Mouse (Mus musculus) forebrain, embryonic 13.5 days (tissue): Measurements from ENCODE around the gene Anp32b. TPM values are rescaled to one million over a fixed set of nuclear protein-coding genes. Genes with fewer than 3 reads are reported as not detected.
A peak's percentile ranks its signal among the peaks of the same experiment; 100 is the strongest.

Source experiments
- ATAC-seq: fragments of 200-750 bp; cut with Nextera tagmentation; 2 replicates; pipeline ENCODE4 v1.8.0; 2017
- H3K27ac ChIP-seq: fragments of 300-500 bp; sonication (generic); 2 replicates; pipeline ENCODE4 v1.5.1; 2015; ENCODE audit warnings: inconsistent platforms, mild to moderate bottlenecking, moderate library complexity
- H3K27me3 ChIP-seq: fragments of 300-500 bp; sonication (generic); 2 replicates; pipeline ENCODE4 v1.6.1; 2015; ENCODE audit warnings: mild to moderate bottlenecking, inconsistent platforms
- H3K36me3 ChIP-seq: fragments of 300-500 bp; sonication (generic); 2 replicates; pipeline ENCODE4 v1.6.1; 2015; ENCODE audit warnings: mild to moderate bottlenecking, inconsistent platforms; ENCODE audit not compliant: poor library complexity, severe bottlenecking
- H3K4me1 ChIP-seq: fragments of 300-500 bp; sonication (generic); 2 replicates; pipeline ENCODE4 v1.6.1; 2015; ENCODE audit warnings: inconsistent platforms
- H3K4me2 ChIP-seq: fragments of 300-500 bp; sonication (generic); 2 replicates; pipeline ENCODE4 v1.6.1; 2015; ENCODE audit warnings: inconsistent platforms, mild to moderate bottlenecking, moderate library complexity
- H3K4me3 ChIP-seq: fragments of 300-500 bp; sonication (generic); 2 replicates; pipeline ENCODE4 v1.5.1; 2015; ENCODE audit warnings: mild to moderate bottlenecking, inconsistent platforms
- H3K9ac ChIP-seq: fragments of 300-500 bp; sonication (generic); 2 replicates; pipeline ENCODE4 v1.6.1; 2015; ENCODE audit warnings: mild to moderate bottlenecking, inconsistent platforms
- H3K9me3 ChIP-seq: fragments of 300-500 bp; sonication (generic); replicated peaks from 2 replicates; pipeline ENCODE4 v1.6.1; 2016; ENCODE audit warnings: inconsistent platforms
- WGBS: fragments of 180-500 bp; shearing (Covaris S2); methylation state at CpG from one replicate; pipeline ENCODE4 v1.1.7; 2015; 5-methylcytosine and 5-hydroxymethylcytosine counted together
- polyA plus RNA-seq: library from polyadenylated mRNA; unstranded; fragments of >200 nt; fragmentation: Nextera tagmentation; extraction: Ambion mirVana; gene quantifications from 2 replicates; pipeline ENCODE4 v1.2.1, GENCODE M21; 2015

Anp32b gene
- polyA plus RNA-seq, 1 experiment from 2014 or later, result 214 TPM

- Histone ChIP-seq H3K27me3 (no peaks in the 10 kb centered on the region), H3K9me3 (no peaks in the 10 kb centered on the region), H3K4me3 (no peak overlapping the region), H3K4me1 (peaks cover 14% of the 10 kb centered on the region), H3K9ac (no peak overlapping the region), H3K4me2 (no peak overlapping the region), H3K27ac (no peak overlapping the region), H3K36me3 (peaks cover 40% of the 10 kb centered on the region)
- ATAC-seq, result no peak
- 94% methylated on average over 6 of the region's 6 CpGs for WGBS
These were observed 42.4 kb downstream of the Anp32b start for GRCm38 (mm10) chr4:46493071-46493470.

GRCm38 (mm10) chr4:46495543-46495942, 44.8 kb downstream of the Anp32b start:
- Histone ChIP-seq H3K27me3 (no peaks in the 10 kb centered on the region), H3K4me1 (peaks cover 4% of the 10 kb centered on the region; the same call in 1 of the 2 replicates), H3K27ac (no peak overlapping the region), H3K4me3 (no peak overlapping the region), H3K9ac (no peak overlapping the region), H3K36me3 (peaks cover 54% of the 10 kb centered on the region), H3K9me3 (no peaks in the 10 kb centered on the region), H3K4me2 (no peak overlapping the region)
- WGBS, result 96% methylated on average over 12 of the region's 12 CpGs
- no peak for ATAC-seq

GRCm38 (mm10) chr4:46497286-46497892, 46.7 kb downstream of the Anp32b start:
- H3K4me3 ChIP-seq, result no peak overlapping the region
- H3K9me3 ChIP-seq, result no peaks in the 10 kb centered on the region
- H3K27ac ChIP-seq, result no peak overlapping the region
- 43% methylated on average over 4 of the region's 4 CpGs for WGBS
- no peaks in the 10 kb centered on the region for H3K4me1 ChIP-seq
- no peak overlapping the region for H3K9ac ChIP-seq
- ATAC-seq, result no peak; the same call in 1 of the 2 replicates
- H3K27me3 ChIP-seq, result no peaks in the 10 kb centered on the region
- no peak overlapping the region for H3K4me2 ChIP-seq
- peaks cover 72% of the 10 kb centered on the region for H3K36me3 ChIP-seq

- WGBS, result 86% methylated on average over 3 of the region's 3 CpGs
These were observed 47.8 kb downstream of the Anp32b start for GRCm38 (mm10) chr4:46498511-46498910.

GRCm38 (mm10) chr4:46498976-46499375, 48.3 kb downstream of the Anp32b start:
- H3K9ac ChIP-seq, result no peak overlapping the region
- H3K36me3 ChIP-seq, result peaks cover 71% of the 10 kb centered on the region
- H3K9me3 ChIP-seq, result no peaks in the 10 kb centered on the region
- 11% methylated on average over 4 of the region's 4 CpGs for WGBS
- ATAC-seq, result no peak
- H3K4me2 ChIP-seq, result no peak overlapping the region
- H3K4me3 ChIP-seq, result no peak overlapping the region
- no peaks in the 10 kb centered on the region for H3K27me3 ChIP-seq
- no peak overlapping the region for H3K27ac ChIP-seq
- no peaks in the 10 kb centered on the region for H3K4me1 ChIP-seq

More at GRCm38 (mm10) chr4:46498511-46498910, 47.8 kb downstream of the Anp32b start:
- H3K9ac ChIP-seq, result no peak overlapping the region
- H3K4me3 ChIP-seq, result no peak overlapping the region
- no peaks in the 10 kb centered on the region for H3K27me3 ChIP-seq
- no peak overlapping the region for H3K27ac ChIP-seq
- peaks cover 71% of the 10 kb centered on the region for H3K36me3 ChIP-seq
- H3K4me1 ChIP-seq, result no peaks in the 10 kb centered on the region
- H3K9me3 ChIP-seq, result no peaks in the 10 kb centered on the region
- no peak for ATAC-seq
- no peak overlapping the region for H3K4me2 ChIP-seq

- H3K27ac ChIP-seq, result no peak overlapping the region
- ATAC-seq, result no peak
- 73% methylated on average over 16 of the region's 16 CpGs for WGBS
These were observed 52.2 kb downstream of the Anp32b start for GRCm38 (mm10) chr4:46502606-46503502.

GRCm38 (mm10) chr4:46503881-46504280, 53.2 kb downstream of the Anp32b start:
- no peak for ATAC-seq
- peaks cover 17% of the 10 kb centered on the region for H3K4me1 ChIP-seq
- H3K4me3 ChIP-seq, result no peak overlapping the region
- peaks cover 52% of the 10 kb centered on the region for H3K36me3 ChIP-seq
- H3K27ac ChIP-seq, result no peak overlapping the region
- no peak overlapping the region for H3K4me2 ChIP-seq
- H3K9me3 ChIP-seq, result no peaks in the 10 kb centered on the region
- 89% methylated on average over 3 of the region's 3 CpGs for WGBS
- no peak overlapping the region for H3K9ac ChIP-seq
- H3K27me3 ChIP-seq, result peaks cover 15% of the 10 kb centered on the region

More at GRCm38 (mm10) chr4:46502606-46503502, 52.2 kb downstream of the Anp32b start:
- Histone ChIP-seq H3K9me3 (no peaks in the 10 kb centered on the region), H3K27me3 (peaks cover 15% of the 10 kb centered on the region), H3K36me3 (peaks cover 52% of the 10 kb centered on the region), H3K4me3 (no peak overlapping the region), H3K4me1 (peaks cover 17% of the 10 kb centered on the region), H3K9ac (no peak overlapping the region), H3K4me2 (no peak overlapping the region)

GRCm38 (mm10) chr4:46505361-46506057, 54.8 kb downstream of the Anp32b start:
- Histone ChIP-seq H3K27me3 (peaks cover 15% of the 10 kb centered on the region), H3K4me2 (no peak overlapping the region), H3K4me1 (peaks cover 17% of the 10 kb centered on the region), H3K9me3 (no peaks in the 10 kb centered on the region), H3K36me3 (peaks cover 38% of the 10 kb centered on the region), H3K9ac (no peak overlapping the region), H3K27ac (no peak overlapping the region), H3K4me3 (no peak overlapping the region)
- 64% methylated on average over 8 of the region's 8 CpGs for WGBS
- no peak for ATAC-seq

GRCm38 (mm10) chr4:46506801-46507610, 56.3 kb downstream of the Anp32b start:
- peak overlapping the region; percentile 83 for H3K4me2 ChIP-seq
- WGBS, result under 1% methylated on average over 92 of the region's 94 CpGs
- H3K9ac ChIP-seq, result peak overlapping the region; percentile 74
- no peaks in the 10 kb centered on the region for H3K9me3 ChIP-seq
- H3K4me1 ChIP-seq, result peaks cover 17% of the 10 kb centered on the region
- ATAC-seq, result peak; percentile 96
- H3K4me3 ChIP-seq, result peak overlapping the region; percentile 63
- no peak overlapping the region for H3K27ac ChIP-seq
- H3K27me3 ChIP-seq, result peaks cover 15% of the 10 kb centered on the region
- peaks cover 24% of the 10 kb centered on the region for H3K36me3 ChIP-seq

GRCm38 (mm10) chr4:46507736-46508460, 57.2 kb downstream of the Anp32b start:
- H3K4me1 ChIP-seq, result peaks cover 17% of the 10 kb centered on the region
- no peaks in the 10 kb centered on the region for H3K9me3 ChIP-seq
- H3K27ac ChIP-seq, result no peak overlapping the region
- ATAC-seq, result peak; percentile 50; the same call in 1 of the 2 replicates
- peak overlapping the region; percentile 63; the same call in 1 of the 2 replicates for H3K4me3 ChIP-seq
- 10% methylated on average over 16 of the region's 16 CpGs for WGBS
- no peak overlapping the region for H3K9ac ChIP-seq
- peaks cover 15% of the 10 kb centered on the region for H3K36me3 ChIP-seq
- H3K27me3 ChIP-seq, result peaks cover 15% of the 10 kb centered on the region
- H3K4me2 ChIP-seq, result peak overlapping the region; percentile 83

GRCm38 (mm10) chr4:46520491-46520890, 69.8 kb downstream of the Anp32b start:
- Histone ChIP-seq H3K9me3 (no peaks in the 10 kb centered on the region; the same call in 1 of the 2 replicates), H3K4me3 (no peak overlapping the region), H3K27me3 (0 out of 2 replicates have a peak, but pooled peaks cover 3% of the 10 kb centered on the region), H3K9ac (no peak overlapping the region), H3K36me3 (no peaks in the 10 kb centered on the region), H3K4me2 (no peak overlapping the region), H3K27ac (no peak overlapping the region), H3K4me1 (no peaks in the 10 kb centered on the region)
- WGBS, result 91% methylated on average over 2 of the region's 2 CpGs
- no peak for ATAC-seq
